Mouse (Mus musculus) adrenal gland, adult 8-10 months (tissue): ENCODE measurements around the gene Tlr2. TPM values are rescaled to one million over a fixed set of nuclear protein-coding genes. Genes with fewer than 3 reads are reported as not detected.
A peak's percentile ranks its signal among the peaks of the same experiment; 100 is the strongest.
"Not testable (repeated sequence)": the region's sequence is repeated elsewhere in the genome, so short reads cannot be mapped to it uniquely, and the experiment has no call there.

Experiments used
- DNase-seq: peaks from one replicate; pipeline ENCODE4 v3.0.0; 2022
- total RNA-seq, 4 experiments: library from RNA; stranded (reverse); gene quantifications; 2 replicates each; pipeline ENCODE4 v1.2.4; 2022

Tlr2 gene
- 1 to 10 TPM; 4.0 to 7.2 (median 5.4) TPM for total RNA-seq

- DNase-seq = peak; percentile 79
Observed at GRCm38 (mm10) chr3:83841095-83841850, at the start of gene Tlr2. Gene Tlr2 (minus strand): TSS chr3:83841767.

DNA sequence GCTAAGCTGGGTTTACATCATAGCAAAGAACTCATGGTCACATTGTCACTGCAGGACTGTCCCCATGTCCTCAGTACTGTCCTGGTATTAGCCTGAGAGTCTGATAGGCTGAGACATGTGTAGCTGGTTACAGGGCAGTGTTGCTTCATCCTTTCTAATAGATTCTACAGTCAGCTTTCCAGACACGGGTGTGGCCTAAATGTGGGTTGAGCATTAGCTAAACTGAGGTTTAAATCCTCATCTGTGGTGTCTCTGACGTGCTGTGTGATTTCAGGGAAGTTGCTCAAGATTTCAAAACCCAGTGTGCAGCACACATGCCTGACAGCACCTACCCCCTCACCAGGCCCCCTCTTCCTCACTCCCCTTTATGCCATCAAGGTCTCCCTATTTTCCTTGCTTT lies 43.6 kb upstream of the Tlr2 start:
- DNase-seq = no peak

GRCm38 (mm10) chr3:83879261-83880050 lies 37.9 kb upstream of the Tlr2 start:
- not testable (repeated sequence) for DNase-seq

DNA sequence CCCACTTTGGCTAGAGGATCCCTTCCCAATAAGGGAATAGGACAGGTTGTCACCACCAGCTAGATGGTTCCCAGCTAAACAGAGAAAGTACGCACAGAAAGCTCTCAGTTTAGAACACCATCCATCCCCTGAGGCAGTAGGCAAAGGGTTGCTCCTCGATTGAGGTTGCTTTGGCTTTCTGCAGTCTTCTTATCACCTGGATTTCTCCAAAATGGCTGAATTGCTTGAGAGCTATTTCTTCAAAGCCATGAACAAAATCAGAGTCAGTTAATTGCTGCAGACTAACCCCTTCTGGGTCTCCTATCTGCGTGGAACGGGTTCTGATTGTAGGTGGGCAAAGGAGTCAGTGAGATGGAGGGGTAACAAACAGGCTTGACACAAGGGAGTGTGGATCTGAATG lies 37.2 kb upstream of the Tlr2 start:
- no peak for DNase-seq

DNA sequence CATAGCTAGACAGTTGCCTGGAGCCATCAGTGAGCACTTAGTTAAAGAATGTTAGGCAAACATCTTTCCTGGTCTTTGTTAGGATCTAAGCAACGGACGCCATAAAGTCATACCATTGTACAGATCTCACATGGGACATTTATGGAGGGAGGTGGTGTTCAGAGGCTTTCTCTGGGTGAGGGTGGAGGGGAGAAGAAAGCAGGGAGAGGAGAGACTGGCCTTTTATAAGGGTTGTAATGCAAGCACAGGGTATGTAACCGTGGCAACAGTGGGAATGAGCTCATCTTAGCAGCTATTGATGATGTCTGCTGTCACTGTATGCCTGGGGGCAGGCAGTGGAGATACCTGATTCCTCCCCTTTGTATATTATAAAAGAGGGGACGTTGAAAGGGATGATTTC lies 34.7 kb upstream of the Tlr2 start:
- no peak for DNase-seq

DNA sequence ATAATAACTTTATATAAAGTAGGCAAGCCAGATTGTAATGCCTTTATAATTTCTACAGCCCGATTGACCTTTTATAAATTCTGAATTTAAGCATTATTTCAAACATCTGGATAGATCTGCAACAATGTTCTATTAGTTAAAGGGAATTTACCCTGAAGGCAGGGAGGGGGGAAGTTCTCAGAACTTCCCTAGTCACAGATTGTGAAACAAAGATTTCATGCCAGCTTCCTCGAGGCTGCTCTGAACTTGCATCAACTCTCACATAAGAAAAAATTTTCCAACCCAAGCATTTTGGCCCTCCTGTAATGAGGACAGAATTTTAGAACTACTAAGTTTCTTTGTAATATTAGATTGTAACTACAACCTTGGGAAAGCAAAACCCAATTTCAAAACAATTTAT lies 33.5 kb upstream of the Tlr2 start:
- not testable (repeated sequence) for DNase-seq

GRCm38 (mm10) chr3:83872853-83873252 lies 31.3 kb upstream of the Tlr2 start:
- not testable (repeated sequence) for DNase-seq

- not testable (repeated sequence) for DNase-seq
Observed at GRCm38 (mm10) chr3:83871962-83872361, 30.4 kb upstream of the Tlr2 start.

- not testable (repeated sequence) for DNase-seq
Observed at GRCm38 (mm10) chr3:83871559-83871958, 30.0 kb upstream of the Tlr2 start.

GRCm38 (mm10) chr3:83869776-83870175 lies 28.2 kb upstream of the Tlr2 start:
- no peak for DNase-seq

DNA sequence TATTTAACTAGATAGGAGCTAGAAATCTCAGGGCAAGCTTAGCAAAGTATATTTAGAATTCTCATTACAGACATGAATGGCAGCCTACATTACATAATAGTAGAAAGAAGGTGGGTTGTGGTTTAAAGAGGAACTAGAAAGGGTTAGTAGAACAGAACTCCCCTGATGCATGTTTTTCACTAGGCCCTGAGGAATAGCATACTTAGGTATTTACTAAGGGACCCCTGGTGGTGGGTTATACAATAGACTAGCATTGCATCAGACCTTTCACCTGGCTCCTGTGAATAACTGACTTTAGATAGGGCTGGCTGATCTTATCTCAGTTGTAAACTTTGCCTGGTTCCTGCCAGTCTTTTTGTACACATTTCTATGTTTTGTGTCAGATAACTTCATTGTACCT lies 25.5 kb upstream of the Tlr2 start:
- not testable (repeated sequence) for DNase-seq

DNA sequence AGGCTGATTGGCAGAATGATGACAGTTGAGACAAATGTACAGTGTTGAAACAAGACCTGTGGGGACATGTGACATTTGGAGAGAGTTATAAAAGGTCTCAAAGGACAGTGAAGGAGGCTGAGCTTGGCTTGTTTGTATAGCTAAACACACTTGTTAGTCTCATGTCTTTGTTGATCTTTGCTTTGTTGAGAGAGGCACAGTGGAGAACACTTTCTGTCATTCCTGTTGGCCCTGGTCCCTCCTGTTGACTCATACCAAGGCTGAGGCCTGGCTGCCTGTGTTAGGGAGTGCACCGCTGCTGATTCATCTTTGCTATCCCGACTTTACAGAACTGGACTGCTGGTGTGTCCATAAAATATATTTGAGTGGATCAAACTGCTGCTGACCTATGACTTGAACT lies 23.6 kb upstream of the Tlr2 start:
- peak; percentile 82 for DNase-seq

GRCm38 (mm10) chr3:83864064-83864548 lies 22.5 kb upstream of the Tlr2 start:
- no peak for DNase-seq

DNA sequence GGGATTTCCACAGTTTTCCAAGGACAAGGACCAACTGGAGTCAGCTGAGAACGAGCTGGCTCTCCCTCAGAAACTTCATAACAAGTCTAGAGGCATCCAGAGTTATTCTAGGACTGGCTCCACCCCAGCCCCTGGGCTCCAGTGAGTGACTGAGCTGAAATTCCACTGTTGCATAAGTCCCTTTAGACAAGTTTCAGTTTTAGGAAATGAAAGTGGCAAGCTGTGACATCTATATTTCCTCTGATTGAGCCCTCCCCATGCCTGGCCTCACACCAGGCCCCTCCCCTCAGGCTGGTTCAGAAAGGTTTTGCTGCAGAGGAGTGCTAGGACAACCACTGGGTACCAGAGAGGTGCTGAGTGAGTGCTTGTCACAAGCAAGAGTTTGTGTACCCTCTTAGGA lies 21.4 kb upstream of the Tlr2 start:
- DNase-seq = peak; percentile 78

GRCm38 (mm10) chr3:83859595-83859994 lies 18.0 kb upstream of the Tlr2 start:
- DNase-seq = no peak

GRCm38 (mm10) chr3:83859071-83859470 lies 17.5 kb upstream of the Tlr2 start:
- DNase-seq = no peak

DNA sequence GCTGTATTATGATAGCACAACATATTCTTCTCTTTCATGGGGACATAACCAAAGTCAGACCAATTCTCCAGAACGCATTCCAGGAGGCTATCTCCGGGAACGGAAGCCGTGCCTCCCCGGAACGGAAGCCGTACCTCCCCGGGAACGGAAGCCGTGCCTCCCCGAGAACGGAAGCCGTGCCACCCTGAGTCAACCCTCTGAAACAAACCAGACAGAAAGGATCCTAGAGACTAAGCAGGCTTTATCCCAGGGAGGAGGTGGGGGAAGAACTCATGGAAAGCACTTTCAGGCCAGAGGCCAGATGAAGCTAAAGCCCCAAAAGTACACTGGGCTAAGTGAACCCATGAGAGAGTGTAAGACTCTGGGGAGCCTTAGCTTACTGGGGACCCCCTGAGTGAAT lies 16.1 kb upstream of the Tlr2 start:
- DNase-seq = no peak

DNA sequence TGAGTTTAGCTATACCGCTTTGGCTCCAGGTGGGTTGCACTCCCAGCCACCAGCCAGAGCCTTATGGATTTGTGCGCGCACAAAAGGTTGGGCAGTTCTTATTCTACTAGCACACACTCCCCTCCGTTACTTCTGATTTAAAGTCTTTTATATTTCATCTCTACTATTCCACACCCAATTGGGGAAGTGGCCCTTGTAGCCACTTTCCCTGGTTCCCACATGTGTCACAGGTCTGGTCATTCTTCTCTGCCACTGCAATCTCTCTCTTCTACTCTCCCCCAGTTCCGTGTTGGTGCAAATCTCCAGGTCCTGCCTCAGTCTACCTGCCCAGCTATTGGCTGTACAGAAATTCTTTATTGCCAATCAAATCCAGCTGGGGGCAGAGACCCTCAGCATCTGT lies 14.1 kb upstream of the Tlr2 start:
- no peak for DNase-seq

DNA sequence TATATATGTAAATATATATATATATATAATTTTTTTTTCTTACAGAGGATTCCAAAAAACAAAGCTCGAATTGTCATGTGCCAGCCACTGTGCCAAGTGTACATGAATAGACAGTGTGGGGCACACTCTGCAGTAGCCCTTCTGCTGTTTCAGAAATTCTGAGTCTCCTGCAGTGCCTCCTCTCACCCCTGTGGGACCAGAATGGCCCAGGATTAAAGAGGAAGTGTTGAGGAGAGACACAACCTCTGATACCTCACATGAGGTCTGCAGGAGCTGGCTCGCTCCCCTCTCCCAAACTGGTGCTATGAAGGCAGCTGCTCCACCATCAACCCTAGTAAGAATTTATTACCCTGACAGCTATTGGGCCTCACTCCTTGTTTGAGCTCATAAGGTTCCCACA lies 7.8 kb upstream of the Tlr2 start:
- no peak for DNase-seq

GRCm38 (mm10) chr3:83844766-83845520 lies 3.4 kb upstream of the Tlr2 start:
- DNase-seq = no peak

DNA sequence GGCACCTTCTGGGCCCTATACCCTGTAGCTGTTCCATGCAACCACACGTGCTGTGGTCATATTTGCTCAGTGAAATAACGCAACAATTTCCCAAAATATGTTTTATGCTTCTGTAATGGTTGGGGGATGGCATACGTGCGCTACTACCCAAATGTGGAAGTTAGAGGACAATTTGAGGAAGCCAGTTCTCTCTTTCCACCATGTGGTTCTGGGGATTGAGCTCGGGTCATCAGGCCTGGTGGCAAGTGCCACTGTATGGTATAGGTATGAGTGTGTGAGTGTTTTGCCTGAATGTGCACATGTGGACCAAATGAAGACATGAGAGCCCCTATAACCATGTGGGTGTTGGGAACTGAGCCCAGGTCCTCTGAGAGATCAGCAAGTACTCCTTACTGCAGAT lies 2.1 kb downstream of the Tlr2 start:
- no peak for DNase-seq

GRCm38 (mm10) chr3:83836685-83837084 lies 4.9 kb downstream of the Tlr2 start:
- no peak for DNase-seq

- peak; percentile 35 for DNase-seq
Observed at GRCm38 (mm10) chr3:83828145-83828611, 13.4 kb downstream of the Tlr2 start.
